Mouse (Mus musculus) cerebellum, postnatal 25 days (tissue): ENCODE measurements around the gene Wdr25.

ENCODE experiments used
- DNase-seq, 2 experiments: peaks; one replicate each; pipeline ENCODE4 v3.0.0; 2021; ENCODE audit warnings: mixed read lengths in 2 of 2

Wdr25 gene

DNA sequence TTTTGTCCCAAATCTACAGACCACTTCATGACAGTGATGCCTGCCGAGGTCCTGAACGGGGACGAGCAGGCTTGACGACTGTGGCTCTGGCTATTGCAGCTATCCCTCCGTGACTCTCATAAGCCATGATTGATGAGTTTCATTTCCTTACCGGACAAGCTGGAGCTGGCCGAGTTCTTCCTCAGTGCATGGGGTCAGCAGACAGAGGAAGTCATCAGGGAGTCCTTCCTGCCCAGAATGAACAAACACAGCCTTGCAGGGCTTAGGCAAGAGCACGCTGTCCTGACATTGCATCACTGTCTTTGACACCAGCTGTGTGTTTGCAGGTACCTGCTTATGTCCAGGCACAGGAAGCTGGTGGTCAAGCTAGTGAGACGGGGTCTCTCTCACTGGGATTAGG is 97.0 kb downstream of the Wdr25 start:
- DNase-seq, result no peak

DNA sequence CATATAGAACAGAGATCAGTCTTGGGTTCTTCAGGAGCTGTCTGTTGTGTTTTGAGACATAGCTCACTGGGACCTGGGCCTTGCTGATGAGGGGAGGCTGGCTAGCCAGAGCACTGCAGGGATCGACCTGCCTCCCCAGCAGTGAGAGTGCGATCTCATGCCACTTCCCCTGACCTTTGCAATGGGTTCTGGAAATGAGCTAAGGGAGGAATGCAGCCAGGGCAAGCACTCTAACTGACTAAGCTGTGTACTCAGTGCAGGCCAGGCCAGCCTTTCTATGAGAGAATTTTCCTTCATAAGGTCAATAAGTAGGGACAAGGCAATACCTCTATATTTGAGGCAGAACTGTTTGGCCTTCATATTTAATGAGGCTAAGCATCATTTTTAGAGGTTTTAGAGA is 99.6 kb downstream of the Wdr25 start:
- no peak for DNase-seq

DNA sequence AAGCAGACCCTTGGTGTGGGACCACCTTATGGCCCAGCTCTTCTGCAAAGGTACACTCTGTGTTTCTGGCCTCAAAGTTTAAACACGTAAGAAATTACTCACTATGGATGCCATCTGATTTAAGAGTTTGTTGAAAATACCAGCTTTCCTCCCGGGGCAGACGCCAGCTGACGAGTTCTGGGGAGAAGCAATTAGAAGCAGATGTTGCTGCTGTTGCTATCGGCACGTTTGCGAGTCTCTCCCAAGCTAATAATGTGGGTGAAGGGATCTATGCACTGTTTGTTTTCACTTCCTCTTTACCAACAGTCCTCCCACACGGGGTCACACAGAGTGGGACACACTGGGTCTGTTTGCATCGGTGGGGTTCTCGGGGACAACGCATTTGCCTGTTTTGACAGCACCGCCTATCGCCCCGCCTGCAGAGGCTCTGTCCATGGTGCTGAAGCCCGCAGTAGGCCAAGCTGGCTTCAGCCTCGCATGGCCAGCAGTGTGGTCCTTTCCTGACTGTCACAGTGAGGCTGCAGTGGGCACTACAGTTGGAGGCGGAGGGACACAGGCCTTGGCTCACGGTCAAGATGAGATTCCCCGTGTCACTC is 101.1 kb downstream of the Wdr25 start:
- peak in 1 of 2 experiments; percentile 45 for DNase-seq

DNA sequence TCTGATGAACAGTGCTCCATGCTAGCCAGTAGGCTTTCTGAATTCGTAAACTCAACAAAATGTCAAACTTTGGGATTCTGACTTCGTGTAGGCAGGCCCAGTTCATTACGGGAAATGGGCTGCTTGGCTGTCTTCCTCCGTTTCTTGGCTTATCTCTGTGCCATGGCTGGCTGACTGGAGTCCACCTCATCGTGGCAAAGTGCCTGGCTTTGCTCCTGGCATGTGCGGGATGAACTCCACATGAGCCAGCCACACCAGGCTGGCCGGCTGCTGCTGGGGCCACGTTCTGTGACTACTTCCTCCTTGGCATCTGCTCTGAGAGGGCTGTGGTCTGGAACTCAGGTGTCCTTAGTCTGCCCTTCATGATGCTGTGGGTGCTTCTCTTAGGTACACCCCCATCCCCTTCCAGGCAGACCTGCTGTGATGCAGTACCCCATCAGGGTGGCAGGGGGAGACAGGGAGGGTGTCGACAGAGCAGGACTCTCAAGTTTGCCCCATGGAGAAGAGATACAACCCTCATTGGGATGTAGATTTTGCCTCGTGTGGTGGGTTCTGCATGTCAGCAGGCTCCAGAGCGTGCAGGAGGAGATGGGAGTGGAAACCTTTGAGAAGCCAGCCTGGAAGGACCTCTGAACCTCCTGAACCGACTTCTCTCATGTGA is 102.7 kb downstream of the Wdr25 start:
- DNase-seq, result peak; percentile 38 to 64

DNA sequence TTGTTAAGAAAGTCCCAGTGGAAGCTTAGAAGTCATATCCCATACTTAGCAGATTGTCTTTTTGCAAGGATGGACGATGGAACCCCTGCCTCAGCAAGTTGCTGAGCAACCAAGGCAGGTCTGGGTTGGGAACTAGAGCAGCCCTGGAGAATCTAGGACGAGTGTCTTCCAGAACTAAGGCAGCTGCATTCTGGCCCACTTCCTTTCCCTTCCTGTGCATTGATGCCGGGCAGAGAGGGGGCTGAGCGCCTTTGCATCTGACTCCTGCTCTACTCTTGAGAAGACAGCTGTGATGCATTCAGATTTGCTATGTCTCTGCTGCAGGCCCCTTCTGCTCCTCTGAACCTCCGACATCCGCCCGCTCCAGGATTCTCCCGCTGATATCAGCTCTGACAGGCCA is 103.8 kb downstream of the Wdr25 start:
- DNase-seq, result no peak

DNA sequence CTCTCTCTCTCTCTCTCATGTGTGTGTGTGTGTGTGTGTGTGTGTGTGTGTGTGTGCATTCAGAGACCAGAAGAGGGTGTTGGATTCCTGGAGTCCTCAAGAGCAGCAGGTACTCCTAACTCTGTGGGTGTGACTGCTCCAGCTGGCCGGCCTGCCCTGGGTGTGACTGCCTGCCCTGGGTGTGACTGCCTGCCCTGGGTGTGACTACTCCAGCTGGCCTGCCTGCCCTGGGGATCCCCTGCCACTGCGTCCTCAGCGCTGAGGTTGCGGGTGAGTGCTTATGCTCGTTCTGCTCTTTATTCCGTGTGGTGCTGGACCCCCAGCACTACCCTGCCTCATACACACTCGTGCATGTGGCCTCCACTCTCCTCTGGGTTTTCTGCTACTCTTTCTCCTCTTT is 109.5 kb downstream of the Wdr25 start:
- no peak for DNase-seq

DNA sequence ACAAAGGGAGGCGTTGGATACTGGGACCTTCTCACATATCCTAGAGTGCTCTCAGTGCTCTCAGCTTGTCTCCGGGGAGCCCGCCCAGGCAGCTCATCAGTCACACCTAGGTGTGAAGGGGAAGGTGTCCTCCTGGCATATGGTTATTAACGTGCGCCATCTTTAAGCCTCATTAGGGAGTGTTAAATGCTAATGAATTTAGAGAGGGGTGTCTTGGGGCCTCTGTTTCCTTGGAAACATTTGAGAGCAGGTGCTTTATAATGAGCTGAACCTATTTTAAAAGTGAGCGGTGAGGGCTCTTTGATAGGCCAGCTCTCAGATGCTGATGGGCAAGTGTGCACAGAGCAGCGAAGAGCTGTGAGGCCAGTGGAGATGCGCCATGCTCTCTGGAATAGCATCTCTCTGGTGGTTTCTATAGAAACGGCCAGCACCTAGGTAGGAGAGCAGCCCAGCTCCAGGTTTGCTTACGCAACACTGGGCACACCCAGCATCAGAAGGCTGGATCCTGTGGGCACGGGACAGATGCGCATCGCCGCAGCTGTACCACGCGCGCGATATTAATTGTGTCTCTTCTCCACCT is 116.7 kb downstream of the Wdr25 start:
- DNase-seq, result no peak

DNA sequence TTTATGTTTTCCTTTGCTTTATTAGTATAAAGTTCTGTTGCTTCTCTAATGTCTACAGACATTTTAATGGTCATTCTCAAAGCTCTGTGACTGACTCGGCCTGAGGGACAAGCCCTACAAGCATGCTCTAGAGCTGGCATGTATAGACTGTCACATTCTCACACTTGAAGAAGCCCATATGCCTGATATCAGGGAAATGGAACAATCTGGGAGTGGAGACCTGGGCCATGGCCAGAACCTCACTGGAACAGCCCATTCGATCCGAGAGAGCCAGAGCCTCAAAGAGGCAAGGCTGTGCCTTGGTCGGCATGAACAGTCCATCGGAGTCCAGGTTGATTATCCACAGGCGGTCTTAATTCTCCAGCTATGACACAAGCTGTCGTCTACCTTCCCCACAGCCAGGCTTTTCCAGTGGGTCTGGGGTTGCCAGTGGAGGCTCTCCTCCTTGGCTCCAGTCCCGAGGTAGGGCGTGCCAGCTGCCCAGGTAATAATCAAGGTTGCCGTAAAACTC is 128.8 kb downstream of the Wdr25 start:
- peak; percentile 96 for DNase-seq

DNA sequence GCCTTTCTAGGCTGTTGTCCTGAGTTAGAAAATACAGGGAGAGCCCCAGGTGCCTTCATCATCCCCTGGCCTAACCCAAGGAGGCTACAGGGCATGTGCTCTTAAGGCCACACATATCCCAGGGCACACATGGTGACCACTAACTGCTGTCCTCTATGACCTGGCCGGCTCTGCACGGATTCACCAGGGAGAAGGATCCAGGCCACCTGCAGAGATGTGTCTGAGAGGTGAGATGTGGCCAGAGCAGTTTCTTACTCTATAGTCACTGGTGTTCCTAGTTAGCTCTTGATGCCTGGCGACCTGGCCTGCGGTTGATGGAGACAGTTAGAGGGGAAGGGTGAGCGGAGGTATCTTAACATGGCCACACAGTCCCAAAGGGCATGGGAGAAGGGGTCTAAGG is 129.5 kb downstream of the Wdr25 start:
- peak in 1 of 2 experiments; percentile 43 for DNase-seq

DNA sequence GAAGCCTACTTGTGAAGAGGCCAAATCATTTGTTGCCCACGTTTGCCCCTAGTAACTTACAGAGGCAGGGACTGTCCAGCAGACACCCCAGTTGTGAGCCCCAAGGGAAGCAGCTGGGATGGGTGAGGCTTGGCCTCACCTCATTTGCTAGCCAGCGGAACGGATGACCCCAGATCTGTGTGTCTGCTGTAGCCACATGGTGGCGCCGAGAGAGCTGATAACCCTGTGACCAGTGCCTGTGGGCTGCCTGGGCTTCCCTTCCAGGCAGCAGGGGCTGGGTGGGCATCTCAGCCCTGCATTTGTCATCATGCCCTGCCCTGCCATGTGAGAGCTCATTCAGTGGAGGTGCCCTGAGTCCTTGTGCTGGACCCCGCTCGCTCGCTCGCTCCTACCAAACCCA is 130.3 kb downstream of the Wdr25 start:
- peak in 1 of 2 experiments; percentile 49 for DNase-seq

DNA sequence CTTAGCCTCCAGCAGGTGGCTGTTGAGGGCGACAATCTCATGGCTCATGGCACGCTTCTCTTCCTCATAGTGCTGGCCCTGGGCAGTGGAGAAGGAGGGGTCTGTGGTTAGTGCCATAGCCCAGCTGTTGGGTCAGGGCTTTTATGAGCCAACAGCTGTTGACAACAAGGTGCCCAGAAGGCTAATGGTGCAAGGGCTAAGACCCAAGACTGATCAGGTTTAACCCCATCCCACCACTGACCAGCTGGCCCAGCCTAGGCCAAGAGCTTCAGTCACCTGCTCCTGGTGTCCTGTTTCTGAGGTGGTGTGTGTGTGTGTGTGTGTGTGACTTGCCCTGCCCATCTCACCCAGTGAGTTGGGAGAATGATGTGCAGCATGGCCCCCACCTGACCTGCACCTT is 143.6 kb downstream of the Wdr25 start:
- DNase-seq, result no peak

DNA sequence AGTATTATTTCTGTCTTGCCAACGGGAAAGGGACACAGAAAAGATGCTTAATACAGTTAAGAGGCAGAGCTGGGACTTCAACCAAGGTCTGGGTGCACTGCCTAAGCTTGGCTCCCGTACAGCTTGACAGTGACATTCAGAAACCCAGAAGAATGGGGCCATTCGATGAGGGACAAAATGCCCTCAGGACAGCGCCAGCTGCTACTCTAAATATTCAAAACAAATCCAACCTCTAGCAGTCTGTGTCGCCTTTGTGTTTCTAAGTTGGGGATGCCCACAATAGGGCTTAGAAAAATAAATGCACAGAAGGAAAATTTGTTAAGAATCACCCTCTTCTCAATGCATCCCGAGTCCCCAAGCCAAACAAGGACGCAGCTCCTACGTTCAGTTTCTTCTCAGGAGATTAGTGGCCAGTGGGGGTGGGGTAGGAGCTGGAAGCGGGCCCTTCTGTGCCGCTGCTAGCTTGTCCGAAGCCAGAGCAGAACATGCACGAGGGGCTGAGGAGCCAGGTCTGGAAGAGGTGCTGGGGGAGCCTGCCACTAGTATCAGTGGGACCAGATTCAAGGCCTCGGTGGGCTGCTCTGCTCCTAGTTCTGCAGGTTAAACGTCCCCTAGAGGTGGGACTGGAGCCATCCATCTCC is 144.9 kb downstream of the Wdr25 start:
- DNase-seq, result peak in 1 of 2 experiments; percentile 44

DNA sequence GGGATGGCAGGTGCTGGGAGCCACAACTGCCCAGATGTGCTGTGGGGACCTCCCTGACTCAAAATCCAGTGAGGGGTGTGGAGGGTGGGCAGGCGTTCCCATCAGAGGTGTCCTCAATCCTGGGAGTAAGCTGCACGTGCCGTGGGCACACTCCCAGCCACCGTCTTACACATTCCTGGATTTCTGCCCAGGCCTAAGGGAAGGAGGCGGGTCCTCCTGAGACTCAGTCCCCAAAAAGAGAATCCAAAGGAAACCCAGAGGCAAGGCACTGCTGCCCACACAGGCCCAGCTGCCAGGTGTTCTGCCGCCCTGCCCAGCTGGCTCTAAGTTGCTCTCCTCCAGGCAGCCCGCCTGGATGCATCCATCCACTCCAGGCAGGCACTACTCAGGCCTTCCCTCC is 145.9 kb downstream of the Wdr25 start:
- DNase-seq, result no peak

DNA sequence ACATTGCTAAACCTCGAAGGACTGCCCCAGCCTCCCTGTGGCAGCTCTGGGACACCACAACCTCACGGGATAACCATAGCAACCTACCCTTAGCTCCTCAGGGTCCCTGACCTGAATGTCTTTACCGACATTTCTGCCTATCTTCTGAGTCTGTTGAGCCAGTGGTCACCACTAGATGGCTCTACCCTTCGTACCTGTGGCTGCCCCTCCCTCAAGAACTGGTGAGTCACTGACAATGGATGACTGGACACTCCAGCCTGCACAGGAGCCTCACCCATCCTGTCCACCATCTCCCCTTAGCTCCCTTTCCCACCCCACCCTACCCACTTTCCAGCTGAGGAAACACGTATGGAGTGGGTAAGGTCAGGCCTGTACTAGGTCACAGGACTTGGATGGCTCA is 151.1 kb downstream of the Wdr25 start:
- peak in 1 of 2 experiments; percentile 38 for DNase-seq

DNA sequence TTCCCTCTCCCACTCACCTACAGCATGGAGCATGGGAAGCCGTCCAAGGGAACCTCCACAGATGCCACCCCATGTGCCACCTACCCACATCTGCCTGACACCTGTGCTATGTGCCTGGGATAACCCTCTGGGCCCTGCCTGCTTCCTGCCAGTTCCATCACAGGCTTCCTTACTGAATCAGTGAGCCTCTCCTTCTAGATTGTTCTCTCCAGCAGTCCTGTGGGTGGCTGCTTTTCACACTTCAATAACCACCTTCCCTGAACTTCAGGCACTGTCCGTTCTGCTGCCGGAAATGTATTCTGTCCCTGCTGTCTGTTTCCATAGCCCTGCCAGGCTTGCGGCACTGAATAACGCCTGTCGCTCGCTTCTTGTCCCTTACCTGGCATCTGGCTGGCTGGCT is 152.2 kb downstream of the Wdr25 start:
- no peak for DNase-seq

DNA sequence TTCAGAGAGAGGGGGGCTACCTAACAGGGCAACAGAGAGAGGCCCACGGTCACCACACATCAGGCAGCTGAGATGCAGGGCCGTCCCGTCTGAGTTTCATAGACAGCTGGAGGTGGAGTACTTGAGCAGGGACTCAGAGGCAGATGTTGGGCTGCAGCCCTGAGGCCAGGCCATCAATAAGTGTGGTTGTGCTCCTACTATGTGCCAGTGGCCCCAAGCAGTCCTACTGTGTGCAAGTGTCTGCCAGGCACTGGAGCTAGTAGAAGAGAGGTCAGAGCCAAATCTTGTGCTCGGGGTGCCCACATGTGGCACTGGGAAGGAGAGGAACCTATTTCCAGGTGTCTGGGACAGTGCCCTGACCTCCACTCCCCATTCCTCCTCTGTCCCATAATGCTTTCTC is 156.5 kb downstream of the Wdr25 start:
- DNase-seq, result no peak

DNA sequence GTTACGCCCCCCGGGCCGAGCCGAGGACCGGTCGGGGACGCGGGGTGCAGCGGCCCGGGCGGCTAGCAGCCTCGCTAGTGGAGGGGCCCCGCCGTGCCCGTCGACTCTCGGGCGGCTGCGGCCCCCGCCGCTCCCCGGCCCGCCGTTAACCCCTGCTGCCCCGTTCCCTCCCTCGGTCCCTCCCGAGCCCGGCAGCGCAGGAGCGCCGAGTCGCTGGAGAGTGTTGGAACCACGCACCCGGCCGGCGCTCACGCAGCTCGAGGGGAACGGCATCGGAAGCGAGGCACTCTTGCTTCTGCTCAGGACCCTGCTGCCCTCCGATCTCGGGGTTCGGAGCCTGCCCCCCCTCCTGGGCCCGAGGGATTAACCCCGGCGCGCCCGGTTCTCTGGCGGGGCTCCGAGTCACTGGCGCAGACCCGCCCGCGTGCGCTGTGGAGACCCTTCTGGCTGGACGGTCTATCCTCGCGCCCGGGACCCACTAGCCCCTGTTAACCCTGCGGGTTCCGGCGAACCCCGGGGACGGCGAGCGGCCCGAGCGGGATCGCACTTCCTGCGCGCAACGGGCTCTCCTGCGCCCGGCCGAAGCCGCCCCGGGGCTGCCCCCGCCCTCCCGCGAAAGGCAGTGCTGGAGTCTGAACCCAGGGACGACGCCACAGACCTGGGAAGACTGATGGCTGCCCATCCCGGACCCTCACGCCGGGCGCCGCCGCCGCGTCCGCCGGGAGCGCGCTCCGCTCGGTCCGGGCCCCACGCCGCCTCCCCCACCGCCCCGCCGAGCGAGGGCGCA is 159.8 kb downstream of the Wdr25 start:
- no peak for DNase-seq

DNA sequence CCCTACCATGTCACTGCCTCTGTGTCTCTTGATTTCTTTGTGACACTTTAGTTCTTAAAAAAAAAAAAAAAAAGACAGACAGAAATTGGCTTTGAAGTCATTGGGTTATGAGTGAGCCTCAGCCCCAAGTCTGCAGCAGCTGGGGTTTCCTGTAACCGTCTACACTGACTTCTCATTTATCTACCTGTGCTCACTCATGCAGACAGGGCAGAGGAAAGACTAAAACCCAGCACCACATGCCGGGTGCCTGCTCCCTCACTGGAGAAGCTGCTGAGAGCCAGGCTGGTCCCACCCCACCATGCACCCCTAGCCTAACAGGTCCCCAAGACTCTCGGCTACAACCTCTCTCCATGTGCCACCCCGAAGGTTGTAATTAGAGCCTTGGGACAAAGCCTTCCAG is 164.3 kb downstream of the Wdr25 start:
- no peak for DNase-seq

DNA sequence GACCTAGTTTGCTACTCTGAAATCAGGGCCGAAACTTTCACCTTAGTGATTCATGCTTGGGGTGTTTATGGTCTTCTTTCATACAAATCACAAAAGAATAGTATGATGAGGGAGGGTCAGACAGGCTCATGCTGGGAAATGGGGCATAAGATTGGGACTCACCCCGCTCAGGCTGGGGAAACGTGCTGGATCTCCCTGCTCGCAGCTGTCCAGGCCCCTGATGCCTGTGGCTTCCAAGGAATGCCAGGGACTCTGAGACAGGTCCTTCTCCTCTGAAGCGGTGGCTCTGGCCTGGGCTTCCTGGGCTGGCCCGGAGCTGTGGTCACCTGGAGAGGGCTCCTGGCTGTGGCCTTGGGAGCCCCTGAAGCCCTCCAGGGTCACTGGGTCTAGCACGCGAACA is 165.2 kb downstream of the Wdr25 start:
- DNase-seq, result no peak

DNA sequence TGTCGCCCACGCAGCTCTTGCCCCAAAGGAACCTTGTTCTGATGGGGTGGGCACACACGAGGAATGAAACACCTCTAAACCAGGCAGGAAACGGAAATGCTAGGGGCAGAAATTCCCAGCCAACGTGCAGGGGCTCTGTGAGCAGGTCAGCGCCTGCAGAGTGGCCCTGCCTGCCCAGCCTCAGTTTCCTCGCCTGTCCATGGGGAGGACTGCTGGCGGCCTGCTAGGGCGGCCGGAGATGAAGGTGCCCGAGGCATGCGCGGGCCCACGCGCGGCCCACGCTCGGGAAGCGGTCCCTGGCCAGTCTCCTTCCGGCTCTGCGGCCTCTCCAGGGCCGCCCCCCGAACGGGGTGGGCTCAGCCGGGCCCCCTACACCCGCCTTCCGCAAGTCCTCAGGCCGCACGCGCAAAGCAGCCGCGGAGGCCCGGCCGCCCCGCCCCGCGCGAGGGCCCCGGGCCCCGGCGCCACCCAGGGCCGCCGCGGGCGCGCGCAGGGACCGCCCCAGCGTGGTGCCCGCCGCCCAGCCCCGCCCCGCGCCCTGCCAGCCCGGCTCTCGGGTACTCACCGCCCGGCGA is 174.2 kb downstream of the Wdr25 start:
- peak in 1 of 2 experiments; percentile 36 for DNase-seq

DNA sequence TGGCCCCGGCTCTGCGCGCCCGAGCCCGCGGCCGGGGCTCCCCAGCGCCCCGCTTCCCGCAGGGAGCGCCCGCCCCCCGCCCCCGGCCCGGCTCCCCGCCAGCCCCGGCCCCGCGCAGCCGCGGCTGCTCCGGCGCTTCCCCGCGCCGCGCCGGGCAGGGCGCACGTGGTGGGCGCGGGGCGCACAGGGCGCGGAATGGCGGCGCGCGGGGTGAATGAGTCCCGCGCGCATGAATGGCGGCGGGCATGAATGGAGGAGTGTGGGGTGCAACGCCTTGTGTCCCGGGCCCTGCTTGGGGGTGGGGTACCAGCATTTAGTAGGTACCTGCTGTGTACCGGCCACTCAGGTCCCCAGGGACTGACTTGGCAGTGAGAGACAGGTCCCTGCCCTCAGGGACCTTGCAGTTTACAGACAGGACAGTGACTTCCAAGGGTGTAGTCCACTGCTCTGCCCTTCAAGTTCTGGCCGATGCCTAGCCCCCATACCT is 174.8 kb downstream of the Wdr25 start, which contains the start of gene Begain:
Gene Begain, minus strand, starts transcription at position 51 of the 487 bp plus-strand sequence.
- DNase-seq, result no peak

DNA sequence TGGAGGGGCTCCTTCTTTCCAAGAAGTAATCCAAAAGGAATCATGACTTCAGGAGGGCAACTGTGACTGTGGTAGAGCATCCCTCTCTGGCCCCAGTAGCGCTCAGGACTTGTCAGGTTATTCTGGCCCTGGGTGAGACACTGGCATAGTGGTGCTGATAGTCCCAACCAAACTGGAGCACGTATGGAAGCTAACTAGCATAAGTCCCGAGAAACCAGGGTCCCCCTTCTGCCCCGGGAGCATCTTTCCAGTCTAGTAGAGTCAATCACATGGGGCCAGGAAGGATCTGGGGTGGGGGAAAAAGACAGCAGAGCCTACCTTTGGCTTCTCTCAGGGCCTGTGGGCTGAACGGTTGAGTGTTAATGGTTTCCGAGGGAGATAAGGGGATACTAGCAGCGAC is 175.3 kb downstream of the Wdr25 start:
- peak in 1 of 2 experiments; percentile 4 for DNase-seq
